9 mouse cellular contexts compared by ENCODE assay signal in genomic region chr14:32192437-32192836, GRCm38 (mm10). TPM values are rescaled to one million over a fixed set of nuclear protein-coding genes. Genes with fewer than 3 reads are reported as not detected.
A peak's percentile ranks its signal among the peaks of the same experiment; 100 is the strongest.
DNase-seq lines count a peak whose midpoint lies in the region; ATAC-seq and TF ChIP-seq lines count a peak whose summit lies in the region.
"Had no signal": no experiment of that assay in that cellular context is flagged by ENCODE, and none has a peak within 500 bp of the region (broad histone marks: within the 10 kb centered on the region; RNA-seq: fewer than 3 reads in every experiment).

No protein-coding gene starts in this region.

- H3K4me2 ChIP-seq in stomach, postnatal 0 days (replicated peaks; ENCODE audit: low read depth): no peak overlapping the region
- H3K4me2 ChIP-seq: limb, embryonic 13.5 days had no signal

- peak; percentile 16 to 23 for DNase-seq in heart, adult 9 months (ENCODE audit: low spot score in 2 of 2)
- no peak for DNase-seq in heart, adult 11 months
- DNase-seq in c-Kit-positive CD71-positive TER-119-positive erythroid progenitor cells, embryonic 14.5 days (ENCODE audit: low spot score): peak; percentile 63
- DNase-seq in gastrocnemius, adult 2 months: peak; percentile 72
- peak; percentile 24 to 56 for DNase-seq in layer of hippocampus, adult 18-20 months (ENCODE audit: low spot score in 2 of 2)
- DNase-seq in lung, postnatal 25 days (ENCODE audit: low spot score): peak; percentile 63
- DNase-seq in stomach, postnatal 0 days (ENCODE audit: low spot score): peak; percentile 75

- intact Hi-C loops in gastrocnemius, adult 2 months (cut with DNase I): loop anchor here (5.0 kb wide), 1 partner anchor 70 kb away; no protein-coding TSS in a partner anchor

- WGBS in stomach, postnatal 0 days: 35% methylated on average over 3 of the region's 3 CpGs

- H3K36me3 ChIP-seq in E14TG2a.4 (ENCODE audit: insufficient read depth, low read length): peaks cover 97% of the 10 kb centered on the region
- H3K36me3 ChIP-seq in stomach, postnatal 0 days (ENCODE audit: control insufficient read depth, insufficient read depth, low read length): peaks cover 10% of the 10 kb centered on the region; the same call in 1 of the 2 replicates

- peak; percentile 62 for ATAC-seq in stomach, postnatal 0 days (ENCODE audit: low FRiP score, low TSS enrichment)

- H3K4me3 ChIP-seq in E14TG2a.4 (replicated peaks; ENCODE audit: low read length): no peak overlapping the region
- H3K4me3 ChIP-seq in gastrocnemius, adult 2 months: no peak overlapping the region
- no peak overlapping the region for H3K4me3 ChIP-seq in stomach, postnatal 0 days (ENCODE audit: low read depth, low read length)
- H3K4me3 ChIP-seq: limb, embryonic 13.5 days had no signal

- peak overlapping the region; percentile 52; the same call in 1 of the 2 replicates for H3K27ac ChIP-seq in gastrocnemius, adult 2 months
- H3K27ac ChIP-seq in stomach, postnatal 0 days (replicated peaks): no peak overlapping the region
- H3K27ac ChIP-seq: limb, embryonic 13.5 days had no signal

- H3K9ac ChIP-seq in stomach, postnatal 0 days (ENCODE audit: low read length): no peak overlapping the region
- H3K9ac ChIP-seq: limb, embryonic 13.5 days had no signal

- H3K9me3 ChIP-seq in E14TG2a.4 (ENCODE audit: low read length): no peaks in the 10 kb centered on the region
- no peaks in the 10 kb centered on the region for H3K9me3 ChIP-seq in stomach, postnatal 0 days (ENCODE audit: control insufficient read depth, low read length)
- H3K9me3 ChIP-seq: limb, embryonic 13.5 days had no signal

- no peaks in the 10 kb centered on the region for H3K27me3 ChIP-seq in E14TG2a.4 (ENCODE audit: insufficient read depth, low read length)
- H3K27me3 ChIP-seq in stomach, postnatal 0 days (ENCODE audit: control insufficient read depth, insufficient read depth, low read length): no peaks in the 10 kb centered on the region
- H3K27me3 ChIP-seq: limb, embryonic 13.5 days had no signal

- H3K4me1 ChIP-seq in E14TG2a.4 (replicated peaks; ENCODE audit: low read depth, low read length): peaks cover 46% of the 10 kb centered on the region
- no peaks in the 10 kb centered on the region for H3K4me1 ChIP-seq in stomach, postnatal 0 days (replicated peaks; ENCODE audit: control insufficient read depth, insufficient read depth)
- H3K4me1 ChIP-seq: limb, embryonic 13.5 days had no signal

- TF ChIP-seq CTCF in E14TG2a.4 (conservative IDR thresholded peaks at IDR 0.05; ENCODE audit: low read length): peak; percentile 46
- peak; percentile 77 for TF ChIP-seq CTCF in gastrocnemius, adult 2 months (IDR thresholded peaks at IDR 0.05)
- peak; percentile 83 for TF ChIP-seq CTCF in stomach, postnatal 0 days (IDR thresholded peaks at IDR 0.05; ENCODE audit: low read depth)

- TF ChIP-seq EP300 in stomach, postnatal 0 days (optimal IDR thresholded peaks at IDR 0.05): no peak

RNA-seq across cellular contexts. Expression of gene Timm23, which starts 9.3 kb away (rescaled TPM):
- 100 to 1,000 TPM; 187 to 209 TPM for total RNA-seq in gastrocnemius, adult 2 months (2021)
- total RNA-seq in layer of hippocampus, adult 18-20 months (2021): 10 to 100 TPM; 72.7 to 74.1 TPM
- polyA plus RNA-seq in stomach, postnatal 0 days (2015; fragmentation: Nextera tagmentation; extraction: Ambion mirVana): 218 and 234 TPM in 2 replicates

RNA-seq across cellular contexts. Expression of gene Parg, which starts 9.3 kb away (rescaled TPM):
- 10 to 100 TPM; 21.4 to 22.0 TPM for total RNA-seq in gastrocnemius, adult 2 months (2021)
- 10 to 100 TPM; 39.2 to 47.4 TPM for total RNA-seq in layer of hippocampus, adult 18-20 months (2021)
- 15.2 and 17.5 TPM in 2 replicates for polyA plus RNA-seq in stomach, postnatal 0 days (2015; fragmentation: Nextera tagmentation; extraction: Ambion mirVana)

RNA-seq across cellular contexts. Expression of gene Ncoa4, which starts 32.8 kb away (rescaled TPM):
- 10 to 100 TPM; 60.8 to 77.6 TPM for total RNA-seq in gastrocnemius, adult 2 months (2021)
- 100 to 1,000 TPM; 107 to 112 TPM for total RNA-seq in layer of hippocampus, adult 18-20 months (2021)
- polyA plus RNA-seq in stomach, postnatal 0 days (2015; fragmentation: Nextera tagmentation; extraction: Ambion mirVana): 97.2 and 100 TPM in 2 replicates

RNA-seq across cellular contexts. Expression of gene Msmb, which starts 50.6 kb away (rescaled TPM):
- total RNA-seq in gastrocnemius, adult 2 months (2021): not detected
- total RNA-seq in layer of hippocampus, adult 18-20 months (2021): not detected
- not detected in 2 replicates for polyA plus RNA-seq in stomach, postnatal 0 days (2015; fragmentation: Nextera tagmentation; extraction: Ambion mirVana)
- polyA plus RNA-seq: limb, embryonic 13.5 days had no signal
